Mouse (Mus musculus) layer of hippocampus, postnatal 10 days (tissue): Measurements from ENCODE around the gene Doc2g. TPM values are rescaled to one million over a fixed set of nuclear protein-coding genes. Genes with fewer than 3 reads are reported as not detected.
"Not testable (repeated sequence)": the region's sequence is repeated elsewhere in the genome, so short reads cannot be mapped to it uniquely, and the experiment has no call there.

Experiments used
- DNase-seq, 2 experiments: peaks; one replicate each; pipeline ENCODE4 v3.0.0; 2021; ENCODE audit warnings: low spot score in 2 of 2
- long read RNA-seq: library from polyadenylated mRNA; stranded (forward); transcript quantifications from one replicate; pipeline ENCODE4 v2.0.0, GENCODE M21; 2023
- total RNA-seq, 2 experiments: library from RNA; stranded (reverse); gene quantifications; 2 replicates each; pipeline ENCODE4 v1.2.3; 2021

The Doc2g gene
- 1 to 10 TPM; 2.9 to 3.3 TPM for total RNA-seq
- long read RNA-seq, partial matches to known transcripts = 2 of 5 reads
- long read RNA-seq, other reads (novel, unspliced or antisense) = 3 of 5 reads

DNA sequence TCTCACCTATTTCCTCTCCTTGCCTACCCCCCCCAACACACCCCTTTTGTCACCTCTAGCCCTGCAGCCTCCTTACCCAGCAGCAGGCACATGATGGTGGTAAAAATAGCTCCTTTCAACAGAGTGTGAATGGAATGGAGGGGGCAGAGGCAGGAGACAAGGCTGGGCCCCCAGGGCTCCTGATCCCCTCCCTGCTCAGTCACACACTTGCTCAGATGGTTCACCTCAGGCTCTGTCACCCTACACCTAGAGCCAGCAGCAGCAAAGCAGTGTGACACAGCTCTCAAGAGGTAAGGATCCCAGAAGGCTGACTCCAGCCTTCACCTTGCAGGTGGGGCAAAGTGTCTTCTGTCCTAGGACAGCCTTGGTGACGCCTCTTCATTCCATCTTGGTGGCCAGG, at the start of gene Doc2g:
Doc2g (plus strand) TSS at position 202 of the 400 bp plus-strand sequence.
- no peak for DNase-seq

DNA sequence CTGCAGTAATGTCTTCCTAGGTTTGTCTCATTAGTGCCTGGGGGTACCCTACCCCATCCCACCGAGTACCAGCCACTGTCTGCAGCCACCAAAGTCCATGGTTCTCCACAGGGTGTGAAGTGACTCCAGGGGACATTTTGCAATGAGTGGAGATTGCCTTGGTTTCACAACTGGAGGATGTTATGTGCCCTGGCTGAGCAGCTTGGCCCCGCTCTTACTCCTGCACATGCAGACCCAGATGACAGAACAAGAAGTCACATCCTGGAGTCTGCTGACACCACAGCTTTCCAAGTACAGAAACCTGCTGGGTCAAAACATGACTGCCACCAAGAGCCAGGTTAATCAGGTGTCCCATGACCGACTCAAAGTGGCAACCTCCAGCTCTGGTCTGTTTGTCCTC, 48.1 kb upstream of the Doc2g start:
- no peak for DNase-seq

DNA sequence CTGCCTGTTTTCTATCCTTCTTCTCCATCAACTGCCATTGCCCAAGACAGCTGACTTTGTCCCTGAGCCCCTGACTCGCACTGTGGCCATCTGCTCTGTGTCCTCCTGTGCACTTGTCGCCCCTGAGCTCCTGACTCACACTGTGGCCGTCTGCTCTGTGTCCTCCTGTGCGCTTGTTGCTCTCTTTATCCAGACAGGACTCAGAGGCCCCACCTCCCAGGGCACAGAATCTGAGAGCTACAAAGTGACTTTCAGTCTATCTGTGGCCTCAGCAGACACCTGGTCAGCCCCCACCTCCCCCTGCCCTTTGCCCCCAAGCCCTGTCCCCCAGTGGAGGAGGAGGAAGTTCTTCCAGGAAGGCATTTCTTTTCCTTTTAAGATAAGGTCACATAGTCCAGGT, 47.3 kb upstream of the Doc2g start:
- no peak for DNase-seq

DNA sequence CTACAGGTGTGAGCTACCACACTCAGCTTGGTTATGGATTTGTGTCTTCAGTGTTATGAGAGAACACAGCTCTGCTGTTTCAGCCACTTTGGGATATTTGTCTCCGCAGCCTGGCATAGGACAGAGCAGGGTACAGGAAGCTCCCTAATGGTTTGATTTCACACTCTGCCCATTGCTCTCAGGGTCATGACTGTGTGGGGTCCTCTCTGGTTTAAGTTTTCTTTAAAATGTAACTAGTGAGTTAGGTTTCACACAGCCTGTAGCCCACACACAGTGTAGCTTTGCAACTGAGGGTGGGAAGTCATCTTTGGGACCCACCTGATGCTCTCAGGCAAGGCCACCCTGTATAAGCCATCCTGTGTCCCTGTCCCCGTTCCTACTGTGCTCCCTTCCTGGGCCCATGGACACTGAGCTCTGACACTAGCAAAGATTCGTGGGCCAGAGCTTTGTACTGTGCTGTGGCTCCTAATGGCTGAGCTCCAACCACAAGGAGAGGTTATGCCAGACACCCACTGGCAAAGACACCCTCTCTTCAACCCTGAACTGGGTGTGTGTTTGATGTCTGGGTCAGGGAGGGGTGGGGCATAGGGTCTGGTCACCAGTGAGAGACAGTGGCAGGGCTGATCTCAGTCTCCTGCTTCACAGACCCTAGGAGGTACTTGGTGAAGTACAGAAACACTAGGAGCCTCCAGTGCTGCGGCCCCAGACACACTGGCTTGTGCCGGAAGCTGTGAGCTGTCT, 45.6 kb upstream of the Doc2g start:
- DNase-seq = not testable (repeated sequence)

DNA sequence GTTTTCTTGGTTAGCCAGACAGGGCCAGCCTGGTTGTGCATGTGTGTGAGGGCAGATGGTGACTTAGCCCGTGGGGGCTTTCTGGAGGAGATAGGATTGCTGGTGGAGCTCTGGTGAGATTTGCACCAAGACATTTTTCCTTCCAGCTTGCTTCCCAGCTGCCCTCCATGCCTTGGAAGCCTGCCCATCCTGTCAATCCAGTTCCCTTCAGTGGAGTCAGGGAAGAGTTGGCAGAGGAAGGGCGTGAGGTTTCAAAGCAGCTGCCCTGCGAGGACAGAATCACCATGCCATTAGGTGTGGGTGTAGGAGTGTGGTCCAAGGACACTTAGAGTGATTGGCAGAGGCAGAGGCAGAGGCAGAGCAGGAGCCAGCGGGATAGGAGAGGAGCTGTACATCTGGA, 44.6 kb upstream of the Doc2g start, which contains the start of gene Aldh3b3:
Aldh3b3 (plus strand) TSS at position 176 of the 400 bp plus-strand sequence.
- DNase-seq = peak; percentile 24 to 34

DNA sequence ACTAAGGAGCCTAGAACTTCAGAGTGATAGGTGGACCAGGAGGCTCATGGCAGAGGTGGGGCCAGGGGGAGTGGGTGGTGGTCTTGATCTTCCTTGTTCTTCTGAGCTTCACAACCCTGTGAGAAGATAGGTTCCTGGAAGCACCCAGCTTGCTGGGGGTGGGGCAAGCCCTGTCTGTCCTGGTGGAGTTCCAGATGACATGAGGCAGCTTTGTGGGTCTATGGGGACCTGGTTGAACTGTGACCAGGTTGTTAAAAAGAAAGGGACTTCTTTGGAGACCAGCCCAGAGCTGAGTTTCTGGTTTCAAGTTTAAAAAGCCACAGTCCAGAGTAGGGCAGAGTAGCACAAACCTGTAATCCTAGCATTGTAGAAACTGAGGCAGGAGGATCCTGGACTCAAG, 44.1 kb upstream of the Doc2g start:
- DNase-seq = no peak

DNA sequence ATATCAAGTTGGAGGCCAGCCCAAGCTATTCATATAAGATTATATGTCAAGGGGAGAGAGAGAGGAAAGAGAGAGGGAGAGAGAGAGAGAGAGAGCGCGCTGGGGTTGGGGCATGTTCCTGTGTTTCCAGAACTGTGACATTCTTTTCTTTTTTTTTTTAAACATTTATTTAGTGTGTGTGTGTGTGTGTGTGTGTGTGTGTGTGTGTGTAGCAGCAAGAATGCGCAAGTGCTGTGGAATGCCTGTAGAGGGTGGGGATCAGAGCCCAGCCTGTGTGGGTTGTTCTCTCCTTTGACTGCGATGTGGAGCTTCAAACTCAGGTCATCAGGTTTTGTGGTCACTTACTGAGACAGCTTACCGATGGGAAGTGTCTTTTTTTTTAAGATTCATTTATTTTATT, 42.9 kb upstream of the Doc2g start:
- no peak for DNase-seq

DNA sequence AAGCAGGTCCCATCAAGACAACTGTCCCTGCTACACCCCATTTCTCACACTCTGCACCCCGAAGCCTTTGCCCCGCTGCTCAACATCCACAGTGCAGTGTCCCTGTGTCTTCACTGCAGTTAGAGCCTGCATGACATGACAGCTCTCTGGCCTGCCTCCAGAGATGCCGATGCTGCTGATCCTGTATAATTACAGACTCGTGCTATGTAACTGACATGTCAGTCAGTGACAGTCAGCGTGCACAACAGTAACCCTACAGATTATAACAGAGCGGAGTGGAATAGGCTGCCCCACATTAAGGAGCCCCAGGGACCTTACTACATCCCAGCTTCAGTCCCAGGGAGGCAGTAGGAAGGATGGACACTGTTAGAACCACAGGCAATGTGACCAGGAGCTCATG, 41.3 kb upstream of the Doc2g start:
- not testable (repeated sequence) for DNase-seq

DNA sequence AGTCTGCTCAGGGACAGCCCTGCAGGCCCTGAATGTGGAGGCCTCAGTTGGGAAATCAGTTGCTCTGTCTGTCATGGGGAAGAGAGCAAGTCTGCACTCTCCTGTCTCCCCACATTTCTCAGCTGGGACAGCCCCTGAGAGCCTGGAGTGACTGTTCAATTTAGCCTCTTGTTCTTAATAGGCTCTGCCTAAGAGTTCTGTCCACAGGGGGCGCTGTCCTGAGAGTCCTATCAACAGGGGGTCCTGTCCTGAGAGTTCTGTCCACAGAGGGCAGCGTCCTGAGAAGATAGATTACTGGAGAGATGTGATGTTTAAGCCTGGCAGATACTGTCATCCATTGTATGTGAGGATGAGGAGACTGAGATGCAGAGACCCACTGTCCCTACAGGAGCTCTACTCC, 40.6 kb upstream of the Doc2g start:
- DNase-seq = peak in 1 of 2 experiments; percentile 23

DNA sequence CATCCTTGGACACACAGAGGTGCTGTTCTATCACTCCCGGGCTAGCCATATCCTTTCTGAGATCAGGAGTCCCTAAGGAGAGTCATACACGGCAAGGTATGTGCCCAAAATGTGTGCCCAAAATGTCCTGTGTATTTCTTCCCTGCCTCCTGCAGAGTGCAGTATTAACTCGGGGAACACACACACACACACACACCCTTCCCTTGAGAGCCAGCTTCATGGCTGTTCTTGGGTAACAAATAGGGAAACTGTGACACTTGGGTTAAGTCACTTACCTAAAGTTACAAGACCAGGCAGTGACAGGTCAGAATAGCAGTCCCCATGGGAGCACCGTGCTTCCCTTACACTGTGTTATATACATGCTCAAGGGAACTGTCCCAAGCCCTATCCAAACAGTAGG, 39.1 kb upstream of the Doc2g start:
- no peak for DNase-seq

DNA sequence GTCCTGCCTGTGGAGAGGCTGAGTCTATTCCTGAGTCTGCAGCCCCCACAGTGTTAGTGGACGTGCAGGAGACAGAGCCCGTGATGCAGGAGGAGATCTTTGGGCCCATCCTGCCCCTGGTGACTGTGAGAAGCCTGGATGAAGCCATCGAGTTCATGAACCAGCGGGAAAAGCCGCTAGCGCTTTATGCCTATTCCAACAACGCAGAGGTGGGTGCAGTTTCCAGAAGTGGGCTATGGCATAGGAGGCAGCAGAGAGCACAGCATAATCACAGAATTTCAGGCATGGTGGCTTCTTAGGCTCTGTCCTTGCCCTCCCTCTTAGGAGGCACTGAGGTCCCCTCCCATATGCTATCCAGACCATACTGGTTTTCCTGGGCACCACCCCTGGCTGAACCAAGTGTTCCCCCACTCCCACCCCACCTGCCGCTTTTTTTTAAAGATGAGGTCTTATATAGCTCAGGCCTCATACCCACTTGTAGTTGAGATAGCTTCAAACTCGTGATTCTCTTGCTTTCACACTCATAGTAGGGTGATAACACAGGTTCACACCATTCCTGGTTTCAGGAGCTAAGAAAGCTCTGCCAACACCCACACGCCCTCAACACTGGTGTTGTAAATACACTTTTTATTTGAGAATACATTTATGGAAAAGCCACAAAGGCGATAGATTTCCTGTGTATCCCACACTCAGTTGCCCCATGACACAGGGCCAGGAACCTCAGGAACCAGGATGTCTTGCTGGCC, 36.6 kb upstream of the Doc2g start:
- no peak for DNase-seq

DNA sequence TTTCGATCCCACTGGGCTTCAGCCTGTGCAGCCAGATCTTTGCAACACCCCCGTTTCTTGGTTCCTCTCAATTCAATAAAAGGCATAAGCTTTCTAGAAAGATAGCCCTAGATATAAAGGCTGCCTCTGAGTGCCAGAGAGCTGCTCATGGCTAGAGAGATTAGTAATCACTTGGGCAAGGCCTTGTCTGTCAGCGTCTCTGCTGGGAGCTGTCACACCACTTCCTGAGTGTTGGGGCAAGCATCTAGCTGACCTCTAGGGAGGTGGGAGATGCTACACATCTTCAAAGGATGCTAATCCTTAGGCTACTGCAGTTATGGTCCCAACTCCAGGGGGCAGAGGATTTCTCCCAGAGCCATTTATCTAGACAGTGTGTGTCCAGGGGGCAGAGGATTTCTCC, 35.9 kb upstream of the Doc2g start:
- DNase-seq = no peak

DNA sequence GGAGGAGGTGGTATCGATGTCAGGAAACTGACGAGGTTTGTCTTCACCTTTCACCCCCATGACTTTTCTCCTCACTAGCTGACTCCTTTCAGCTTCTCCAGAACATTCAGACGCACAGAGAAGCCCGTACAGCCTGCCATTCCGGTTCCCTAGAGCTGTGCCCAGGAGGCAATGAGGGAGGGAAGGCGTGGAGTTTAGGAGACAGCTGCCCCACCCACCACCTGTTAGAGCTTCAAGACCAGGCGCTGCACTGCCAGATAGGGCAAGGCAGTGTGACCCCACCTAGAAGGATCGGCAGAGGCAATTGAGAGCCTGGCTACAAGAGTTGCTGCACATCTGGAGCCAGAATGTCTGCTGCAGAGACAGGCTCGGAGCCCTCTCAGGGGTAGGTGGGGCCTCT, 30.9 kb upstream of the Doc2g start, which contains the start of gene Aldh3b2:
Aldh3b2 (plus strand) TSS at position 100 of the 400 bp plus-strand sequence.
- no peak for DNase-seq

DNA sequence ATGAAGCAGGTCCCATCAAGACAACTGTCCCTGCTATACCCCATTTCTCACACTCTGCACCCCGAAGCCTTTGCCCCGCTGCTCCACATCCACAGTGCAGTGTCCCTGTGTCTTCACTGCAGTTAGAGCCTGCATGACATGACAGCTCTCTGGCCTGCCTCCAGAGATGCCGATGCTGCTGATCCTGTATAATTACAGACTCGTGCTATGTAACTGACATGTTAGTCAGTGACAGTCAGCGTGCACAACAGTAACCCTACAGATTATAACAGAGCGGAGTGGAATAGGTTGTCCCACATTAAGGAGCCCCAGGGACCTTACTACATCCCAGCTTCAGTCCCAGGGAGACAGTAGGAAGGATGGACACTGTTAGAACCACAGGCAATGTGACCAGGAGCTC, 28.5 kb upstream of the Doc2g start:
- not testable (repeated sequence) for DNase-seq

DNA sequence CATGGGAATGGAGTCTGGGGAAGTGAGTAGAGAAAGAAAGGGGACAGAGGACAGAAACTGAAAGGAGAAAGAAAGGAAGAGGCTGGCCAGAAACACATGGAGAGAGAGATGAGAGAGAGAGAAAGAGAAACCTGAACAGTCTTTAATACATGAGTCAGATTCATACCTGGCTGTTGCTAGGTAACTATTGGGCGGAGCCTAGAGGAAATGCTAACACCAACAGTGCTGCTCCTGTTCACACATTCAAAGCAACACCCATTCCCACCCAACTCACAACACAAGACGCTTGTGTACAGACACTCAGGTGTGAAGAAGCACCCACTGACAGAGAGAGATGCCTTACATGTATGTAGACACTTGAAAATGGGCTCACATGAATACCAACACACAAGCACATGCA, 27.2 kb upstream of the Doc2g start:
- no peak for DNase-seq

DNA sequence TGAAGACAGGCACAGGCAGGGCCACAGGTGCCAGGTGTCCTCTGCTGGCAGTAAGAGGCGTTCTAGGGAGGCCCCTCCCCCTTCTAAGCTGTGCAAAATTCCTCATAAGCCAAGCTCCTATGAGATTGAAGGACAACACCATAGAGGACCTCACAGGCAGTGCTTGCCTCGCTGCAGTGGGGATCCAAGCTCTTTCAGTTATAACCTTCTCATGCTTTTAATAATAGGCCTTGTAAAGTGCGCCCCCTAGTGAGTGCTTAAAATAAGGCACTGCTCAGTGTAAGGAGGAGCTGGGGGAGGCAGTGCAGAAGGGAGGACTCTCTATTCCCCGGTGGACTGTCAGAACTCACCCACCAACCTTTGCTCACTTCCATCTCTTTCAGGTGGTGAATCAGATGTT, 22.8 kb upstream of the Doc2g start:
- DNase-seq = peak; percentile 82 to 85

DNA sequence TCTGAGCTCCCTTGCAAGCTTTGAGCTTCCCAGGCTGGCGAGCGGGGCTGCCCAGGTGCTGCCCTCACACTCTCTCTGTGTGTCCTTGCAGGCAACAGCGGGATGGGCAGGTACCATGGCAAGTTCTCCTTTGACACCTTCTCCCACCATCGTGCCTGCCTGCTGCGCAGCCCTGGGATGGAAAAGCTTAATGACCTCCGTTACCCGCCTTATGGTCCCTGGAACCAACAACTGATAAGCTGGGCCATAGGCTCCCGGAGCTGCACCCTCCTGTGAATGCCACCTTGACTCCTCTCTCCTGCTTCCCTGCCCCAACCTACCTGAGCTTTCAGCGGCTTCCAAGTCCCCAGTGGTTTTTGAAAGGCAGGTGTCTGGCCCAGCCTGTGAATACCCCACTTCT, 22.2 kb upstream of the Doc2g start:
- no peak for DNase-seq

DNA sequence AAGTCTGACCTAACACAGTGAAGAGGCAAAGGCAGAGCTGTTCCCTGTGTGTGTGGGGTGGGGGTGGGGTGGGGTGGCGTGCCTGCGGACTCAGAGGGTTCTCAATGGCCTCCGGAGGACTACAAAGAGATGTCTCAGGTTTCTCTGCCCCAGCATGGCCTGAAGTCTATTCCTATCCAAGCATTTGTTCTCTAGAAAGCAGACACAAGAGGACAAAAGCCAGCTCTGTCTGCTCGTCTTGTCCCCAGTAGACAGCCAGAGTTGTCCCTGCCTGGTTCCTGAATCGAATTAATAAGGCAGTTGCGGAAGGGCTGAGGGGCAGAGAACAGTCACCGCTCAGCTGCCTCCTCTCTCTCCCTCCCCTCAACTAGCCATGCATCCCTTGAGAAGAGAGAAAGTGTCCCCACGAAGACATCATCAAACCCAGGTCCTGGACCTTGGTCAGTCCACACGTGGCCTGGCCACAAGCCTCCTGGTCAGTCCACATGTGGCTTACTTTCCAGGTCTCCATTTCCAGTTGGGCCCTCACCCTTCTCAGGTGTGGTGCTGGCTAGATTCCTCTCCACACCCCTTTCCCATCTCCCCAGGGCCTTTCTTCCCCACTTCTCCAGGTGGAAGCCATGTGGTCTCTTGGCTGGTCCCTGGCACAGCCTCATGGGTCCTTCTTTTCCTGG, 19.4 kb upstream of the Doc2g start:
- DNase-seq = no peak

DNA sequence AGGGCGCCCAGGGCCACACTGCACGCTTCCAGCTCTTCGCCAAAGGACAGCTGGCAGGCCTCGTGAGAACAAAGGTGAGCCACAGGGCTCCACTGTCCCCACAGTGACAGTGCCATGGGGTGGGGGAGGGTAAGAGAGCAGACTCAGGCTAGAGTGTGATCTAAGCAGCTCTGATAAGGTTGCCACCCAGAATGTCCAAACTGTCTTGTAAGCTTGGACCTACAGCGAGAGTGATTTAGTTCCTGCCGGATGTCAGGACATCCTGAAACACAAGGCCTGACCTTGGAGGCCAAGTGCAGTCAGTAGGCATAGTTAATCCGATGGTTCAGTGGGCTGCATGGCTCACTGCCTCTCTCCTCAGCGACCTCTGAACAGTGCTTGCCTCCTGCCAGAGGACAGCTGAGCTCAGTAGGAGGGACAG, 17.8 kb upstream of the Doc2g start:
- DNase-seq = no peak

DNA sequence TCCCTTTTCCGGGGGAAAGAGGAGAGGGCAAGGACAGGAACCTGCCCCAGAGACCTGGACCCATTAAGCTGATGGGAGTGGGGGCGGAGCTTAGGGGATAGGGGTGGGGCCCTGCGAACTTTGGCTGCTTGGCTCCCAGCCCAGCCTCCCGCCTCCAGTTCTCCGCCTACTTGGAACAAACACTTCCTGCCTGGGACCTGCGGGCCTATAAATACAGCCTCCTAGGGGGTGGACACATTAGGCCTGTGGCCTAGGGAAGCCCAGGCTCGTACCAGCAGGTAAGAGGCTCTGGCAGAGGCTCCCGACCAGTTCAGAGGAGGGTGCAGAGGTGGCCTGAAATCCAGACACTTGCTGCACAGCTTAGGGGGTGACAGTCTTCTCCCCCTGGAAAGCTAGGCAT, 16.8 kb upstream of the Doc2g start, which contains the start of gene Acy3:
Acy3 (plus strand) TSS at position 237 of the 400 bp plus-strand sequence.
- peak; percentile 37 to 60 for DNase-seq

DNA sequence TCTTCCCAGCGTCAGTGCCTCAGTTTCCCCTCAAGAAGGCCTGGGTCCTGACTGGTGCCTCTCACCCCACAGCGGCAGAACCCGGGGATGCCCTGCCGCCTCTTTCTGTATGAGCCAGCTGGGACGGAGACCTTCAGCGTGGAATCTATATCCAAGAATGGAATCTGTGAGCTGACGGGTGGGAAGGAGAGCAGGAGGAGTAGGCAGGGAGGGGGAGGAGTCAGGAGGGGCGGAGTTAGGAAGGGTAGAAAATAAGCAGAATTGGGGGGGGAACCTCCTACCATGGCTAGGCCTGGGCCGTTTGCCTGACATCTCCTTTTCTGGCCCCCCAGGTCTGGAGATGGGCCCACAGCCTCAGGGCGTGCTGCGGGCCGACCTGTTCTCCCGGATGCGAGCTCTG, 15.0 kb upstream of the Doc2g start:
- DNase-seq = no peak

DNA sequence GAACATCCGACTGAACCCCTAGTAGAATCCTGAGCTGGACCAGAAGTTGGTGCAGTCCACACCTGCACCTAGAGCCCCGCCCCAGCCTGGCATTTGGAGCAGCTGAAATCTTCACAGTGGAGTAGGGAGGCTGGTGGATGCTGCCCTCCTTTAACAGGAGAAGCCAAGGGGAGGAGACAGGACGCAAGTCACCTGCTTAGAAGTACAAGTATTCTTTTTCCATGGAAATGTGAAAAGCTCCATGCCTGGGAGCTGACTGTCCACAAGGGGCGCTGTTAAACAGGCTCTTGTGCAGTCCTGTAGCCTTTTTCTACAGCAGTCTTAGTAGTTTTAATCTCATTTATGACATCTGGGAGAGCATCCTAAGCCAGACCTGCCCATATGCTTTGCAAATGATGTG, 14.4 kb upstream of the Doc2g start:
- DNase-seq = no peak
